Mouse (Mus musculus): ENCODE results near the gene Fkbp8. TPM values are rescaled to one million over a fixed set of nuclear protein-coding genes. Genes with fewer than 3 reads are reported as not detected.

Fkbp8 gene
- total RNA-seq (2017) = 112 and 114 TPM in 2 replicates

DNA sequence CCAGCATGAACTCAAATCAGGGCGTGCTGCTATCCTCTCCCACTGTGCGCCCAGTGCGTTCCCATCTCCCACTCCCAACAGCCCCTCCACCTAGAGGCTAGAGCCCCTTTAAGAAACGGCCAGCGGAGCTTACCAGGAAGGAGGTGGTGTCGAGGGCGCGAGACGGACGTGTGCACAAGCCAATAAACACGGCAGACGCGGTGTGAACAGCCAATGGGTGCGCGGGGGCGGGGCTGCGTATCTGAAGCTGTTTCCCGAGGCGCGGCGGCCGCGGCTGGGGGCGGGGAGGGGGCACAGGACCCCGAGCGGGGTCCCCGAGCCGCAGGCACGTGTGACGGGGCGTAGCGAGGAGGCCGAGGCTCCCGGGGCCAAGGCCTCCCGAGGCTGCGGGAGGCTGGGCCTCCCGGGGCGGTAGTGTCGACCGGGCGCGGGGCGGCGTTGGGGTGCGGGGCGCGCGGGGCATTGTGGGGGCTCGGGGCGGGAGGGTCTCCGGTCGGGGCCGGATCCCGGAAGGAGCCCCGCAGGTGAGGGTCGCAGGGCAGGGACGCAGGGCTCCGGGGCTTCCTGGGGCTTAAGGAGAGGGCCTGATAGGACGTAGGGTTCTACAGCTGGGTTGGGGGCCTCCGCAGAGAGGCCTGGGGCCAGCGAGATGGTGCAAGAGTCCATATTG lies at the start of gene Fkbp8, which contains the start of gene Kxd1:
Gene Fkbp8 (plus strand): TSS at position 213 of the 670 bp plus-strand sequence.
Gene Kxd1 (minus strand): TSS at position 445 of the 670 bp plus-strand sequence.
- ATAC-seq (replicated peaks in 1 of 2; ENCODE audit: insufficient read depth in 1 of 2, low FRiP score in 2 of 2, low TSS enrichment in 1 of 2, low read depth in 1 of 2, poor library complexity in 2 of 2, severe bottlenecking in 2 of 2) = peak; percentile 92 to 94

DNA sequence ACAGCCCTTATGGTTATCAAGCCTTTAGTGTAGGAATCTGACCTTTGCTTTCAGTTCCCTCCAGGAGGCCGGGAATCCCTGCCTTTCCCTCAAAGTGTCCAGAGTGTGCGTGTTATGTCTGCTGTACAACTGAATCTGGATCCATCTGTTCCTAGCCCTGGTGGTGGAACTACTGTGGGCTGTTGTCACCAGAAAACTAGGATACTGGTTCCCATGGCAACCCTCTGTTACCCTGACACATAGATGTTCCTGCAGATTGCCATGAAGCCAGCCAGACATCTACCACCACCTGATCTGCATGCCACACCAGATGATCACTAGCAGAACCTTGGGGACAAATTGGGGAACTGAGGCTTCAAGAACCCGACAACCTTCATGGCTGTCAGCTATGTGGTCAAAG lies 45.6 kb upstream of the Fkbp8 start:
- no peak for ATAC-seq (replicated peaks in 1 of 2; ENCODE audit: insufficient read depth in 1 of 2, low FRiP score in 2 of 2, low TSS enrichment in 1 of 2, low read depth in 1 of 2, poor library complexity in 2 of 2, severe bottlenecking in 2 of 2)

DNA sequence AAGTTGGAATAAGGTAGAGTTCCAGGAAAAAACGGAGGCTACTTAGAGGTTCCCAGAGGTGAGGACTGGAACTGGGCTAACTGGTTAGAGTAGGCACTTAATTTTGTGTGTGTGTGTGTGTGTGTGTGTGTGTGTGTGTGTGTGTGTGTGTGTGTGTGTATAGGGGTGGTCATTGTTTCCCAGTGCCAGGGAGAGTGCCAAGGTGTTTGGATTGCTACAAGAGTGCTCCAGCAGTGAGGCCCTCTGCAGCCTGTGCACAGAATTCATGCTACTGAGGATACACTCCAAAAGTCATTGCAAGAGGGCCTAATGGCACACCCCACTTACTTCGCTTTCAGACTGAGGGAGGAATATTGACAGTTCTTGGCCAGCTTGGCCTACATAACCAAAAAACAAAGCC lies 44.6 kb upstream of the Fkbp8 start:
- no peak for ATAC-seq (replicated peaks in 1 of 2; ENCODE audit: insufficient read depth in 1 of 2, low FRiP score in 2 of 2, low TSS enrichment in 1 of 2, low read depth in 1 of 2, poor library complexity in 2 of 2, severe bottlenecking in 2 of 2)

- no peak for ATAC-seq (replicated peaks in 1 of 2; ENCODE audit: insufficient read depth in 1 of 2, low FRiP score in 2 of 2, low TSS enrichment in 1 of 2, low read depth in 1 of 2, poor library complexity in 2 of 2, severe bottlenecking in 2 of 2)
These were observed 41.3 kb upstream of the Fkbp8 start for GRCm38 (mm10) chr8:70486191-70486681.

GRCm38 (mm10) chr8:70486941-70487520 lies 40.5 kb upstream of the Fkbp8 start, which contains the start of gene Tmem59l:
TSS of gene Tmem59l (minus strand) at chr8:70487358.
- no peak for ATAC-seq (replicated peaks in 1 of 2; ENCODE audit: insufficient read depth in 1 of 2, low FRiP score in 2 of 2, low TSS enrichment in 1 of 2, low read depth in 1 of 2, poor library complexity in 2 of 2, severe bottlenecking in 2 of 2)

- ATAC-seq (replicated peaks in 1 of 2; ENCODE audit: insufficient read depth in 1 of 2, low FRiP score in 2 of 2, low TSS enrichment in 1 of 2, low read depth in 1 of 2, poor library complexity in 2 of 2, severe bottlenecking in 2 of 2) = no peak
These were observed 39.3 kb upstream of the Fkbp8 start for GRCm38 (mm10) chr8:70487993-70488796.

- ATAC-seq (replicated peaks in 1 of 2; ENCODE audit: insufficient read depth in 1 of 2, low FRiP score in 2 of 2, low TSS enrichment in 1 of 2, low read depth in 1 of 2, poor library complexity in 2 of 2, severe bottlenecking in 2 of 2) = no peak
These were observed 38.5 kb upstream of the Fkbp8 start for GRCm38 (mm10) chr8:70488931-70489470.

GRCm38 (mm10) chr8:70489576-70489975 lies 37.9 kb upstream of the Fkbp8 start:
- no peak for ATAC-seq (replicated peaks in 1 of 2; ENCODE audit: insufficient read depth in 1 of 2, low FRiP score in 2 of 2, low TSS enrichment in 1 of 2, low read depth in 1 of 2, poor library complexity in 2 of 2, severe bottlenecking in 2 of 2)

DNA sequence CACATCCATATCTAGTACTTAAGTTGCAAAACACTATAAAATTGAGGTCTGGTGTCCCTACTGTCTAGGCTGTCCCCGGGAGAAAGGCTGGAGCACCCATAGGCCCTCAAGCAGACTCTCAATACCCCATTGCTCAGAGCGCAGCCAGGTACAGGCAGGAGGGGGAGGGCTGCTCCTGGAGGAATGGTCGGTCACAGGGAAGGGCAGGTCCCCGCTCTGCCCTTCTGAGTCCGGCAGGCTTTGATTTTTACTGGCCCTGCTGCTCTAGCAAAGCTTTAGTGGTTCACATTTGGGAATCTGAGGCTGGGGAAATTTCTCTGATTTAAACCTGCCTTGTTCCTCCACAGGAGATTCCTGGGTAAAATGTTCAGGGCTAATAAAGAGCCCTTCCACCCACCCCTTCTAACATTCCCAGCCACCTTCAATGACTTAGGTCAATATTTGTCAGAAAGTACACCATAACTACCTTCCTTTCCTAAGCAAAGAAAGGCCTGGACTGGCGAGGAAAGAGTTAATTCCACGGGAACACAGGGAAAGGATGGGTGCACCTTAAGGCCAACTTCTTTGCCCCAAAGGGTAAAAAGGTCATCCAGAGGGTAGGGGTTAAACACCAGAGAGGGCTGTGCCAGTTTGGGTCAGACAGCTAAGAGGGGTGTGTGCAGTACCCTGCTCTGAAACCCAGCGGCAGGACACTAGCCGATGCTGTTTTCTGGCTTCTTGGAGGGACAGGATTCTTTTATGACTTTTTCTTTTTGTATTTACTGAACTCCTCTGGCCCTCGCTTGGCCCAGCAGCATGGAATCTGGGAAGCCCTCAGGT lies 37.3 kb upstream of the Fkbp8 start:
- ATAC-seq (replicated peaks in 1 of 2; ENCODE audit: insufficient read depth in 1 of 2, low FRiP score in 2 of 2, low TSS enrichment in 1 of 2, low read depth in 1 of 2, poor library complexity in 2 of 2, severe bottlenecking in 2 of 2) = 0 out of 4 replicates have a peak, but pooled peaks of 1 of the 2 experiments have one; percentile 4

- no peak for ATAC-seq (replicated peaks in 1 of 2; ENCODE audit: insufficient read depth in 1 of 2, low FRiP score in 2 of 2, low TSS enrichment in 1 of 2, low read depth in 1 of 2, poor library complexity in 2 of 2, severe bottlenecking in 2 of 2)
These were observed 36.5 kb upstream of the Fkbp8 start for GRCm38 (mm10) chr8:70490880-70491495.

DNA sequence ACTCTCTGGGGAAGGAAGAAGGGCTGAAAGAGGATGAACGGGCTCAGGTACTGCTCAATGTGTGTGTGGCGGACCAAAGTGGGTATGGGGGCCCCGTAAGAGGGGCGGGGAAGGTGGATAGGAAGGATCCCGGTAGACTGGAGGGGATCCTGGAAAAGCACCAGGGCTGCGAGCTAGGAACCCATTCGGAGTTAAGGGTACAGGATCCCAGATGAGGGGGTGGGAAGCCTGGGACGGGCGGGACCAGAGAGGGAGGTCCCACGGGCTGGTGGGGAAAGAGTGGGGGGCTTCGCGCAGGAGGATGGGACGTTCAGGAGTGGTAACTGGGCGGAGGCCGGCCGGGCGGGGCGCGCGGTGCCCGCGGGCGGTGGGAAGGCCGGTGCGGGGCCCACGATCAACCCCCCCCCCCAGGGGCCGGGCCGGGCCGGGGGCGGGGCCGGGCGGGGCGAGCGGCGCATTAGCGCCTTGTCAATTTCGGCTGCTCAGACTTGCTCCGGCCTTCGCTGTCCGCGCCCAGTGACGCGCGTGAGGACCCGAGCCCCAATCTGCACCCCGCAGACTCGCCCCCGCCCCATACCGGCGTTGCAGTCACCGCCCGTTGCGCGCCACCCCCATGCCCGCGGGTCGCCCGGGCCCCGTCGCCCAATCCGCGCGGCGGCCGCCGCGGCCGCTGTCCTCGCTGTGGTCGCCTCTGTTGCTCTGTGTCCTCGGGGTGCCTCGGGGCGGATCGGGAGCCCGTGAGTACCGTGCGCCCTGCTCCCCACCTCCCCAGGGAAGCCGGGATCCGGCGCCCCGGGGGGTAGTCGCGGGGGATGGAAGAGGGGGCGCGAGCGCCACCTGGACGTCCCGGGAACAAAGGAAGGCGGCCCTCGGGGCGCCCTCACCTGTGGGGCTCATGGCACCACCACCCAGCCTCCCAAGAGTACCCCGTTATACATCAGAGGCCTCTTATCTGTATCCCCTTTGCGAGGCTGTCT lies 34.6 kb upstream of the Fkbp8 start, which contains the start of gene Crlf1:
Gene Crlf1 (plus strand): TSS at position 495 of the 977 bp plus-strand sequence.
- ATAC-seq (replicated peaks in 1 of 2; ENCODE audit: insufficient read depth in 1 of 2, low FRiP score in 2 of 2, low TSS enrichment in 1 of 2, low read depth in 1 of 2, poor library complexity in 2 of 2, severe bottlenecking in 2 of 2) = no peak

- 0 out of 4 replicates have a peak, but pooled peaks of 1 of the 2 experiments have one; percentile 5 for ATAC-seq (replicated peaks in 1 of 2; ENCODE audit: insufficient read depth in 1 of 2, low FRiP score in 2 of 2, low TSS enrichment in 1 of 2, low read depth in 1 of 2, poor library complexity in 2 of 2, severe bottlenecking in 2 of 2)
These were observed 33.7 kb upstream of the Fkbp8 start for GRCm38 (mm10) chr8:70493692-70494415.

DNA sequence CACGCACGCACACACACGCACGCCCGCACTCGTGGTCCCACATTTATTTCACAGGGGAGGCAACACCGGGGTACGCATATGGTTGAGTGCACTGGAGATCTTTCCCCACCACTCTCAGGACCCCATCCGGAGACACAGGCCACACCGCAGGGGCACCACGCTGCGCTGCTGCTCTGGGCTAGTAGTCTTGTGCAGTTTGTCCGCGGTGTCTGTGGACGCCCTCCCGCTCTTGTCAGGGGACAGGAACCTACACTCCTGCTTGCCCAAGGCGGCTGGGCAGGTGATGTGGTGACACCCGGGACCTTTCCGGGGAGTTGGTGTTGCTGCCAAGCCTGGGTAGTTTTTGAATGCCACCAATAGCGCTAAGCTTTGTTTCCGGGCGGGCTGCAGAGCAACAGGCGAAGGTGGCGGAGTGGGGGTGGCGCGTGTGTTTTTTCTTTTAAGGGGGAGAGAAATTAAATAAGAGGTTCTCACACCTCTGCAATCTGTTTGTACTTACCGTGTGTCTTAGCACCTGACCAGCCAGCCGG lies 33.0 kb upstream of the Fkbp8 start:
- ATAC-seq (replicated peaks in 1 of 2; ENCODE audit: insufficient read depth in 1 of 2, low FRiP score in 2 of 2, low TSS enrichment in 1 of 2, low read depth in 1 of 2, poor library complexity in 2 of 2, severe bottlenecking in 2 of 2) = 0 out of 4 replicates have a peak, but pooled peaks of 1 of the 2 experiments have one; percentile 22

DNA sequence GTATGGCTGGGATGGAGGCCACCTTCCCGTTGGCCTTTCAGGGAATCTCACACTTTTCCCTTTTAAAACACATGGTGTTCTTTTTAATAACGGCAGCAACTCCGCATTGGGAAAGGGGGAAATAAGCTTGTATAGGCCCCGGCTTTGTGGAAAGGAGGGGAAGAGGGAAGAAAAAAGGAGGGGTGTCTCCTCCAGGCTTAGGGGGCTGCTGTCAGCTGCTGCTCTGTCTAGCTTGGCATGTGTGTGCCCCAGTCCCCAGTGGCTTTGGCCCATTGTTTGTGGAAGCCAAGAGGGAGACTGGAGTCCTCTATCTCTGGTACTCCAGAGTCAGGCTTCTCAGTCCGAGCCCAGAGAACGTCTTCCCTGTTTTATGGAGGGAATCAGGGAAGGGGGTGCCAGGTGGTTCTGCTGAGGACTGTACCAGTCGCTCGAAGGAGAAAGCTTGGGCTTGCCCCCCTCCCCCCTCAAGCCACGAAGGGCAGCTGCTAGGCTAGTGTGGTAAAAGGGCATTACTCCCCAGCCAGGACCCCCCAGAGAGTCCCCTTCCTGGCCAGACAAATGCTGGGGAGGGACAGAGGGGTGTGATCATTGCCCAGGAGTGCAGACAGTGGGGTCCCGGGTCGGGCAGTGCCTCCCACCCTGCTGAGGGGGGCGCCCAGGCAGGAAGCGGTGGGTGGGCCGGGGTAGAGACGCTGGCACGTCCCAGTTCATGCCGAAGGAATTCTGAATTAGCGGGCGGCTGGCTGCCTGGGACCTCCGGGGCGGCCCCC lies 32.3 kb upstream of the Fkbp8 start:
- no peak for ATAC-seq (replicated peaks in 1 of 2; ENCODE audit: insufficient read depth in 1 of 2, low FRiP score in 2 of 2, low TSS enrichment in 1 of 2, low read depth in 1 of 2, poor library complexity in 2 of 2, severe bottlenecking in 2 of 2)

Measured in hematopoietic stem cell, adult 5-6 weeks (primary cell).